Mouse (Mus musculus) CH12F3 (cell line): ENCODE measurements around the gene Lamtor5.

Experiments
- in situ Hi-C: fragments of 300-500 bp; cut with MboI; formaldehyde crosslinking; loops from 2 replicates; pipeline ENCODE4 v1.14.3; 2020; ENCODE audit warnings: low sequenced_read_pairs

The Lamtor5 gene

DNA sequence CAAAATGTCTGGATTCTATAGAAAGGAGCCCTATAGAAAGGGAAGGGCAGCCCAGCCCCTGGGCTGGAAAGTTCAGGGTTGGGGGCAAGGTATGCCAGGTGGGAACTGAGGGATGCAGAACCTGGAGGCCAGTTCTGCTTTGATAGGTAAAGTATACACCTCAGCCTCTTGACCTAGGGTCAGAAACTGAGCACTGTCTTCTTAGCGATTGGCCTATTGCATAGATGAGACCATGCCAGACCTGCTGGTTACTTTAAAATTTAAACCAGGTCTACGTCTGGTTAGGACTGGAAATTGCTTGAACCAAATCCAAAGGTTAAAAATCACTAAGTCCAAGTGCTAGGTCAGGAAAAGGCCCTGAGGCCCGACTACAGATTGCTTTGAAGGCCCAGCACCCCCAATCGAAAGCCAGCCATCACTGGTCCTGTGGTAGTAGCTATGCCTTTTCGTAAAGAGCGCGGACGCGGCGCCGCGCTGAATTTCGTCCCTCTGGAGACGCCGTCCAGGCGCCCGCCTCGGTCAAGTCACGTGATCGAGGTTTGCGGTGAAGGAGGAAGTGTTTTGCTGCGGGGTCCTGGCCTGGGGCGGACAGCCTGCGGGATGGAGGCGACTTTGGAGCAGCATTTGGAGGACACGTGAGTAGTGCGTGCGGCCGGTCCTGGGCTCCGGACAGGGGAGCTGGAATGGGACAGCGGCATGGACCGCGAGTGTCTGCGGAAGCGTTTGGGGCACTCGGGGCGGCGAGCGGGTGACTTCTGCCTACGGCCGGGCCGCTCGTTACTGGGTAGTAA is at the start of gene Lamtor5:
Gene Lamtor5, plus strand, starts transcription at position 380 of the 791 bp plus-strand sequence.
- in situ Hi-C loops, result no loop called here

DNA sequence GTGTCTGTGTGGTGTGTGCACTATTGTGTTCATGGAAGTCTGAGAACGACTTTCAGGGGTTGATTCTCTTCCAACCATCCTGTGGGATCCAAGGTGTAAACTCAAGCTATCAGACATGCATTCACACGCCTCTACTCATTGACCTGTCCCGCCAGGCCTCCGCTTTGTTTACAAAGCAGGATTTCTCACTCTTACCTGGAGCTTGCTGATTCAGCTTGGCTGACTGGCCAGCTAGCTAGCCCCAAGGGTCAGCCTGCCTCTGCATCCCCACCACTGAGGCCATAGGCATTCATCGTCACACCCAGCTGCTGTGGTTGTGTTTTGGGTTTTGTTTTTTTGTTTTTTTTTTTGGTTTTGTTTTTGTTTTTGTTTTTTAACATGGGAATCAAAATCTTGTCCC is 49.4 kb upstream of the Lamtor5 start:
- in situ Hi-C loops, result no loop called here

- in situ Hi-C loops, result loop anchor here (5.0 kb wide), 1 partner anchor 232 kb away; no protein-coding TSS in a partner anchor
These were observed 48.8 kb upstream of the Lamtor5 start for GRCm38 (mm10) chr3:107229822-107230221.

- in situ Hi-C loops, result loop anchor here (5.0 kb wide), 1 partner anchor 232 kb away; no protein-coding TSS in a partner anchor
These were observed 48.1 kb upstream of the Lamtor5 start, which contains the start of gene A630076J17Rik for GRCm38 (mm10) chr3:107230527-107230926. Gene A630076J17Rik, plus strand, starts transcription at chr3:107230614.

- in situ Hi-C loops, result loop anchor here (5.0 kb wide), 1 partner anchor 231 kb away; no protein-coding TSS in a partner anchor
These were observed 47.5 kb upstream of the Lamtor5 start for GRCm38 (mm10) chr3:107231202-107231601.

DNA sequence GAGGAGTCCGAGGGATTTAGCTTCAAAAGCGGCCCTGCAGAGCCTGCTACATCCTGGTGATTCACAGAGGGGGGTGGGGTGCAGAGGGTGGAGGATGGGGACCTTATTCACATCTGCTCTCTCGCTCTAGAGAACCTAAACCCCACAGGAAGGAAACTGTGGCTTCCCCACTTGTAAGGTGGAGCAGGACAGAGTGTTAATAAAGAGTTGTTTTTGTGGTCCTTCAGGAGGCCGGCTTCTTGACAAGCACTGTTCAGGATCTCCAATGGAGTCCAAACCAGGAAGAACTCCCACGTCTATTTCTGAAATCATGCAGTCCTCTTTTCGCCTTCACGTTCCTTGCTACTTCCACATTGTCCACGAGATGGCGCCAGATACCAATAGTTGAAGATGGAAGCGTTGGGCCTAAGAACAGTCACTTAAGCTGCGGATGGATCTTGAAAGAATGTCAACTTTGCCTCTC is 45.3 kb upstream of the Lamtor5 start:
- in situ Hi-C loops, result loop anchor here (5.0 kb wide), 1 partner anchor 229 kb away; no protein-coding TSS in a partner anchor

DNA sequence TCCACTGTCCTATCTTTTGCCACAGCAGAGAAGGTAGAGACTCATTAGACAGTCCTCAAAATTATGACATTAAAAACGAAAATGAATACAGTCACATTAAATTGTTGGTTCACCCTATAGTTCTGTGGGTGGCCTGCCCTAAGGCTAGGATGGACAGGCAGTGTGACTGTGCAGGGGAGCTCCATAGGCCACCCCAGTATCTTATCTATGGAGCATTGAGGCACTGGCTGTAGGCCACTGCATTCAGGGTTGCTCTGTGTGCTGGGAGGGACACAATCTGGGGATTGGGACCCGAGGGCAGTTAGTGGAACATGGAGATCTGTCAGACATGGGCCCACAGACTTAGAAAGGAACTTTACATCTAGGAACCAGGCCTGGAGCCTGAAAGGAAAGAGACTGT is 44.7 kb upstream of the Lamtor5 start:
- in situ Hi-C loops, result loop anchor here (5.0 kb wide), 1 partner anchor 228 kb away; no protein-coding TSS in a partner anchor

- in situ Hi-C loops, result no loop called here
These were observed 40.6 kb upstream of the Lamtor5 start for GRCm38 (mm10) chr3:107238051-107238450.

DNA sequence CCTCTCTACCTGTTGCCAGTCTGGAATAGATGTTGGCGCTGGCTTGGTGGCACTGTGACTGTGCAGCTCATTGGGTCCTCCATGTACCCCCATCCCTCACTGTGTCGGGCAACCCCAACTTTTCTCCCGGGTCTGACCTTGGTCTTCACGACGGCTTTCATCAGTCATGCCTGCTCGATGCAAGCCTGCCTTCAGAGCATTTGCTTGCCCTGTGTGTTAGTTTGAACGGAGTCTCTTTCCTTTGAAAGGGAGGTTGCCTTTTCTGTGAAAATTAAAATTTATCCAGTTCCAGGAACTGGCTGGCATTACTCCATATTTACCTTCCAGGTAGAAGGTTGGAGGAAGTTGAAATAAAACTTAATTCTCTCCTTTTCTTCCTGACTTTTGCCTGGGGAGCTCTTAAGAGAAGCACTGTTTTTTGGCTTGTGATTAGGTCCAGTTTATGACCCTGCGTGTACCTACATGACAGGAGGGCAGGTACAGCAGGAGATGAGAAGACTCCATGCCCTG is 40.1 kb upstream of the Lamtor5 start:
- in situ Hi-C loops, result no loop called here

- in situ Hi-C loops, result no loop called here
These were observed 39.1 kb upstream of the Lamtor5 start, which contains the start of gene Prok1 for GRCm38 (mm10) chr3:107239607-107240006. Gene Prok1, minus strand, starts transcription at chr3:107239707.

- in situ Hi-C loops, result no loop called here
These were observed 37.1 kb upstream of the Lamtor5 start for GRCm38 (mm10) chr3:107241389-107242094.

DNA sequence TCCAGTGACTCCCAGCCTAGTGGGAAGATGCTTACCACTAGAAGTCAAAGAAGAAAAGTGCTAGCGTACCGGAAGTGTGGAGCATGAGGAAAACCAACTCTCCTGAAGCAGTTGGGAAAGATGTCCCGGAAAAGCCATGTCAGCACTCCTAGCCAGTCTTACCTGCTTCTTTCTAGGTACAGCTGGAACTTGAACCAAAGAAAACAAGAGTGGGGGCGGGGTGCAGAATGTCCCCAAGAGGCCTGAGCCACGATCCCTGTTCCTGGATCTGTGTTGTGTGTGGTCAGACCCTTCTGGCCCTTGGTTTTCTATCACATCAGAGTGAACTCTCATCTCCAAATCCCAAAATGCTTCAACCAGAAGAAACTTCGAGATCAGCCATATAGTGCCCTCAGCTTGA is 31.8 kb upstream of the Lamtor5 start:
- in situ Hi-C loops, result no loop called here

- in situ Hi-C loops, result no loop called here
These were observed 29.6 kb upstream of the Lamtor5 start for GRCm38 (mm10) chr3:107249042-107249441.

DNA sequence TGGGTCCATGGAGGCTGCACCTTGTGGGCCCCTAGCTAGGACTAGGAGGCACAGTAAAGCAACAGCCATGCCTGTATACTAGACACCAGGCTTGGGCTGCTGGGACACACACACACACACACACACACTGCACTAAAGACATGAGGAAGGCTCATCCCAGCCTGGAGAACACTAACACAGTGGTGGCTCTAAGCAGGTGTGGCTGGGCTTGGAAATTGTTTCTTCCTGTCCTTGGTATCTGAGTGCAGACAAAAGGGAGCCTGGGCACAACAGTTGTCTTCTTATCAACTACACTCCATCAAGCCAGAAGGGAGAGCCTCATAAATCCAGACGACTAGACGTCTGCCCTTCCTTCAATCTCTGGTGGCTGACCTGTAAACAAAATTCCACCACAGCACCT is 28.3 kb upstream of the Lamtor5 start:
- in situ Hi-C loops, result no loop called here

DNA sequence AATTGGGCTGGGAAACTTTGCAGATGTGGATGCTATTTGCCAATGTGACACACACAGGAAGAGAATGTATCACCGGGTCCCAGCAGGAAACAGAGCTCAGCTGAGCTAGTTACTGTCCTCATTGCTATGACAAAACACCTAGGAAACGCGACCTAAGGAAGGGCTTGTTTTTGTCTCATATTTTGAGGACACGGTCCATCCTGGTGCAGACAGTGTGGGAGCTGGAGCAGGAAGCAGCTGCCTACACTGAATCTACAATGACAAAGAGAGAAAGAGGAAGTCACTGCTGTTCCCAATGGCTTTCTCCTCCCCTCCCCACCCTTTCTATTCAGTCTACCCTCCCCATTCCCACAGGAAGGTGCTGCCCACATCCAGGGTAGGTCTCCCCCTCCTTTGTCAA is 26.6 kb upstream of the Lamtor5 start:
- in situ Hi-C loops, result no loop called here

- in situ Hi-C loops, result no loop called here
These were observed 24.7 kb upstream of the Lamtor5 start for GRCm38 (mm10) chr3:107253925-107254324.

DNA sequence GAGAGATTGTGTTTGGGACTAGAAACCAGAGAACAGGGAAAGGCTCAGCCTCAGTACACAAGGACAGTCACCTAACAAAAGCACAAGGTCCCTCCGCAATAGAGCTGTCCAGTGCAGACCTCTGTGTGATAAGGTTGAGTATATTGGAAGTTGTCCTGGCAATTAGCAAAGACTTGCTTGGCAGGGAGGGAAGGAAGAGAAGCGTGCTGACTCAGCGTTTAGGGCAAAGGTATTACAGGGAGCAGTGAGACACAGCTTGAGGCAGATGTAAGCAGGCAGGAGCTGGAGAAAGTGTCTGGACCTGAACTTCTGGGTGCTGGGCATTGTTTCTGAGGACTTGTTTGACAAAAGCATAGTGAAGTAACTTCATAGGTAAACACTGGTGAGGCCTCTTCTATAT is 22.7 kb upstream of the Lamtor5 start:
- in situ Hi-C loops, result no loop called here

- in situ Hi-C loops, result no loop called here
These were observed 21.9 kb upstream of the Lamtor5 start for GRCm38 (mm10) chr3:107256724-107257123.

DNA sequence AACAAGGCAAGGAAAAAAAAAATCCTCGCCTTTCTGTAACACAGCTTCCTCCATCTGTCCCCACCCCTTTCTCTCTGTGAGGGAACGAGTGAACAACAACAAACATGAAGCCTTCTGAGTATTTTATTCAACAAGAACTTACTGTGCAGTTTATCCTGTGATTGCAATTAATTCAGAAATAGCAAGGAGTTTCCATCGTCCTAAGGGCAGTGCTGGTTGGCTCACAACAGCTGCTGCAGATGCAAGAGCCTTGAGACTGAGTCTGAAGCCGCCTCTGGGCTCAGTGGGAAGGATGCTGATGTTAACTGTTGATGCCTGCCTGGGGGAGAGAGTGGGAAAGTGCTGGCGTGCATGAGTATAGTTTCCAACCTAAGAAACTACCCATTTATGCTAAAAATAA is 20.7 kb upstream of the Lamtor5 start:
- in situ Hi-C loops, result no loop called here

DNA sequence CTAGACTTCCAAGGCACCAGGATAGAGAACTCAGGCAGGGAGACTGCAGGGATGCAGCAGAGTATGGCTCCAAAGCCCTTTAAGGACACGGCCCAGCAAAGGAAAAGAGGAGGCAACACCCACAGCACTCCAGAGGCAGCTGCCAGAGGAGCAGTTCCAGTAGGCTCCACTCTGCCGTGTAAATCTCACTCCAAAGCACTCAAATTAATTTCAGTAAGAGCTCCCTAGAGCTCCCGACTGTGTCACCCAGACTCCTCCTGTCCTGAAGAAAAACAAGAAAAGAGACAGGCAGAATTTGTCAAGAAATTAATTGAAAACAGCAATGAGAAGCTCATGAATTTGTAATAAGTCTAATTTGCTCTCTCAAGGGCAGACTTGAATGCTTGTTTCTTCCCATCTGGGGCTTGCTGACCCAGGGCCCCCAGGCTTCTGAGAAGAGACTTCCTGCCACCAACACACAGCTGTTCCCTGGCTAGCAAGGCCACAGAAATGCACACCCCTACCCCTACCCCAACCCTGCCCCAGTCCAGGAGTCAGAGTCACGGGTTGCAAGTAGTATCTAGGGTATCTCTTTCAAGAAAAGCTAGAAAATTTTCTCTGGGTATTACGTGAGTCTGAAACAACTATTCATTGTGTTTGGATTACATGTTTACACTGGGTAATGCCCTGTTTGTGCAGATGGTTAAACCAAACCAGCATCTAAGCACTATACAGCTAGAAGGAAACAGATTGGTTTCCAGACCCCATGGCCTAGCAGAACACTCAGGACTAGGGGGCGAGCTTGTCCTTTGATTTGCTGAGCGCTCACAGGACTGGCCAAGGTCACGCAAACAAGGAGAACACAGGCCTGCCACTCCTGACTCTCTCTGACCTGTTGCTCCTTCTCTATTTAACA is 17.5 kb upstream of the Lamtor5 start:
- in situ Hi-C loops, result no loop called here

GRCm38 (mm10) chr3:107261851-107262165 is 16.9 kb upstream of the Lamtor5 start:
- in situ Hi-C loops, result no loop called here
